Mouse (Mus musculus): ENCODE results near the gene Garem2.

DNA sequence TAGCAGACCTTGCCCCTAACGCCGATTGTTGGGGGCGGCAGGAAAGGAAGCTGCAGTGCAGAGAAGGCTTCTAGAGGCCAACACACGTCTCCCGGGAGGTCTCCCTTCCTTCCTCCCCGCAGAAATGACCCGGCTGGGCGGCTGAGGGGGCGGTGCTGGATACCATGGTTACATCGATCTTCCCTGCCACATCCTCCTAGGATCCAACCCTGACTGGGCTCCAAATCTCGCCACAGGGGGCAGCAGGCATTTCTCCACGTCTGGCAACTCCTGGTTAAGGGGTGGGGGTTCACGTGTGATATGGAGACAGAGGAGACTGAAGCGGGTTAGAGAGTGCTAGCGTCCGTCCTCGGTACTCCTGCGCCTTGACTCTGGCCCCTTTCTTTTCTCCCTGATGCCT lies 6.2 kb downstream of the Garem2 start:
- no peak for TF ChIP-seq CTCF (IDR thresholded peaks at IDR 0.05; ENCODE audit: control insufficient read depth, insufficient read depth, low read length)
- no peak for TF ChIP-seq POLR2A (IDR thresholded peaks at IDR 0.05; ENCODE audit: borderline replicate concordance, control insufficient read depth, low read depth, low read length)
